Mouse (Mus musculus): ENCODE measurements around the gene Ptpa. TPM values are rescaled to one million over a fixed set of nuclear protein-coding genes. Genes with fewer than 3 reads are reported as not detected.

Gene Ptpa
- polyA plus RNA-seq, 1 experiment from 2014 or later = 184 TPM

DNA sequence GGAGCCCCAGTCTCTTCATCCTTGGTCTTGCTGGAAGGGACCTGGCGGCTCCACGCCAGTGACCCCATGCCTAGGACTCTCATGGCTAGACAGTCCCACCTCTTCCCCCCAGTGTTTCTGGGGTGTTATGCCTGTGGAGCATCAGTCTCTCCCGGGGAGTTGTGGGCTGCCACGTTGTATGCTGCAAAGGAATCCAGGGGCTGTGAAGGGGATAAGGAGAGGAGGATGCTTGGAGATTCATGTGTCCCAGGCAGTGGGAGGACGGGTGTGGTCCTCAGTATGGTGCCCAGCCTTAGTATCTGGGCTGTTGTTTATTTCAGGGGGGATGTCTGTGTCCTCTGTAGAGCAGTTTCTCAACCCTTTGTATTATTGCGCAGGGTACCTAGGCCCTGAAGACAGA, 53.2 kb downstream of the Ptpa start:
- Histone ChIP-seq H3K4me1 (ENCODE audit: insufficient read depth, low read length) (peaks cover 41% of the 10 kb centered on the region), H3K9me3 (ENCODE audit: low read length) (no peaks in the 10 kb centered on the region), H3K9ac (replicated peaks; ENCODE audit: low read length) (peak overlapping the region; percentile 46), H3K27me3 (ENCODE audit: insufficient read depth, low read length) (no peaks in the 10 kb centered on the region), H3K27ac (ENCODE audit: low read length) (no peak overlapping the region), H3K4me3 (ENCODE audit: low read length) (no peak overlapping the region), H3K4me2 (replicated peaks; ENCODE audit: low read depth, low read length) (peak overlapping the region; percentile 99), H3K36me3 (ENCODE audit: insufficient read depth, low read length) (no peaks in the 10 kb centered on the region)
- ATAC-seq (ENCODE audit: low FRiP score, low TSS enrichment) = no peak
- 60% methylated on average over 6 of the region's 6 CpGs for WGBS

DNA sequence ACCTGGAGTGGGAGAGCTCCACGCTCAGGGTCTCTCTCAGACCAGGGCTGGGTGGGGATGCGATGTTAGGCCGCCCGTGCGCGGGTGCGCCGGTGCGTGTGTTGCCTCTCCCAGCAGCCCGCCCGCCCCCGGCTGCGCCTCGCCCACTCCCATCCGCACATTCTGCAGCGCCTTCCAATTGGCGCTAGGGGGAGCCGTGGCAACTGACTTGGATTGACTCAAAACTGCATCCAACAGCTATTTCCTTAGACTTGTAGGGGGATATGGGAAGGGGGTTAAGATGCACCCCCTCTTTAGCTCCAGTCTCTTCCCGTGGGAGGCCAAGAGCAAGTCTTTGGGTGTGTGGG, 53.9 kb downstream of the Ptpa start:
- ATAC-seq (ENCODE audit: low FRiP score, low TSS enrichment) = no peak
- Histone ChIP-seq H3K36me3 (ENCODE audit: insufficient read depth, low read length) (no peaks in the 10 kb centered on the region), H3K27me3 (ENCODE audit: insufficient read depth, low read length) (no peaks in the 10 kb centered on the region), H3K27ac (ENCODE audit: low read length) (peak overlapping the region; percentile 100), H3K4me3 (ENCODE audit: low read length) (peak overlapping the region; percentile 98), H3K4me1 (ENCODE audit: insufficient read depth, low read length) (peaks cover 39% of the 10 kb centered on the region), H3K9ac (replicated peaks; ENCODE audit: low read length) (peak overlapping the region; percentile 88), H3K4me2 (replicated peaks; ENCODE audit: low read depth, low read length) (peak overlapping the region; percentile 99), H3K9me3 (ENCODE audit: low read length) (no peaks in the 10 kb centered on the region)
- WGBS = 0% methylated on average over 19 of the region's 19 CpGs

- no peaks in the 10 kb centered on the region for H3K36me3 ChIP-seq (ENCODE audit: insufficient read depth, low read length)
- peak overlapping the region; percentile 88 for H3K9ac ChIP-seq (replicated peaks; ENCODE audit: low read length)
- ATAC-seq (ENCODE audit: low FRiP score, low TSS enrichment) = peak; percentile 14; the same call in 1 of the 2 replicates
- H3K27ac ChIP-seq (ENCODE audit: low read length) = peak overlapping the region; percentile 100
- peak overlapping the region; percentile 98 for H3K4me3 ChIP-seq (ENCODE audit: low read length)
- no peaks in the 10 kb centered on the region for H3K9me3 ChIP-seq (ENCODE audit: low read length)
- peaks cover 44% of the 10 kb centered on the region for H3K4me1 ChIP-seq (ENCODE audit: insufficient read depth, low read length)
- H3K27me3 ChIP-seq (ENCODE audit: insufficient read depth, low read length) = no peaks in the 10 kb centered on the region; the same call in 1 of the 2 replicates
- under 1% methylated on average over 46 of the region's 46 CpGs for WGBS
- H3K4me2 ChIP-seq (replicated peaks; ENCODE audit: low read depth, low read length) = peak overlapping the region; percentile 99
Observed at GRCm38 (mm10) chr2:30470143-30470946, 54.5 kb downstream of the Ptpa start.

DNA sequence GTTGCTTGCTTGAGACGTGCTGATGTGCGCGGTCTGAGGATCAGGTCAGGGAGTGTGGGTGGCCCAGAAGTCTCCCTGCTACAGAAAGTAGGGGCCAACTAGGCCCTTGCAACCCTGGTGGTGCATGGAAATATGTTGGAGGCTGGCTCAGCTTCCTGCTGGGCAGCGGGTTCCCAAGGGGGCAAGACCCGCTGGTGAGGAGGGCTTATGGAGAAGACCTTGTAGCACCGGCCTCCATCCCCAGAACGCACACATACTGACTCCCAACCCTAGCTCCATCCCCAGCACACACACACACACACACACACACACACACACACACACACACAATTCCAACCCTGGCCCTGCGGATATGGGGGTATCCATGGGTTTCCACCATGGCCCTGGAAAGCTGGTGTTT, 55.2 kb downstream of the Ptpa start:
- Histone ChIP-seq H3K4me1 (ENCODE audit: insufficient read depth, low read length) (peaks cover 46% of the 10 kb centered on the region), H3K36me3 (ENCODE audit: insufficient read depth, low read length) (no peaks in the 10 kb centered on the region), H3K27ac (ENCODE audit: low read length) (peak overlapping the region; percentile 100), H3K9ac (replicated peaks; ENCODE audit: low read length) (peak overlapping the region; percentile 100), H3K9me3 (ENCODE audit: low read length) (no peaks in the 10 kb centered on the region), H3K4me2 (replicated peaks; ENCODE audit: low read depth, low read length) (peak overlapping the region; percentile 99), H3K4me3 (ENCODE audit: low read length) (peak overlapping the region; percentile 98), H3K27me3 (ENCODE audit: insufficient read depth, low read length) (no peaks in the 10 kb centered on the region; the same call in 1 of the 2 replicates)
- 11% methylated on average over 8 of the region's 8 CpGs for WGBS
- ATAC-seq (ENCODE audit: low FRiP score, low TSS enrichment) = no peak

DNA sequence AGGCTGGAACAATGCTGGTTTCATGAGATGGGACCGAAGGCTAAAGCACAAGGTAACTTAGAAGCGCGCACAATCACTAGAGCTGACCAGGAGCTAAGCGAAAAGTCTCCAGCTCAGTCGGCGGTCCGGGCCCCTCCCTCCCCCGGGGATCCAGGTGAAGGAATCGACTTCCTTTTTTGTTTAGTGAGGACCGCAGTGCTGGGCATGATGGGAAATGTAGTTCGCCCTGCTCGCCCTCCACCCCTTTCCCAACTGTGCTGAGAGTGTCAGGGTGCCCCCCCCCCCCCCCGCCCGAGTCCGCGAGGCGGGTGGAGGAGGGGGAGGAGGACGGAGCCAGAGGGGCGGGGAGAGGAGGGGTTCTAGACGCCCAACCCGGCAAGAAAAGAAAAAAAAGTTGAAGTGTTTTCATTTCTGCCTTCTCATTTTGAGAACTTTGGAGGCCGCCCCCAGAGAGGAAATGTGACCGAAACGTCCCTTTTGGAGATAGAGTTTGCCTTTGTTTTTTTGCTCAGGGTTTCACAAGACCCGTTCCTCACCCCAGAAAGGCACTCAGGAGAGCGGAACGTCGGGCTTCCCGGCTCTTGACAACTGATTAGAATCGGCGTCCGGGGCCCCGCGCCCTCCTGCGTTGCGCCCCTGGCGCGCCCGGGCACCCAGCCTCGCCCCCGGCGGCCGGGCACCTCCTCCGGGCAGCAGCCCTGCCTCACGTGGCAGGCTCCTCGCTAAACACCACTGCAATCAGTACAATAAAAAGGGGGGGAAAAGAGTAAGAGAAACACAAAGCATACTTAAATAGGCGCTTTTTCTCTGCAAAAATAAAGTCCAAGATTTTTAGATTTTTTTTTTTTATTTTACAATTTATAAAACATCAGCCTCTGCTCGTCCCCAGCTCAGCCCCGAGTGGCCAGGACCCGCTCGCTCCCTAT, 56.2 kb downstream of the Ptpa start:
- Histone ChIP-seq H3K36me3 (ENCODE audit: insufficient read depth, low read length) (no peaks in the 10 kb centered on the region), H3K4me1 (ENCODE audit: insufficient read depth, low read length) (peaks cover 39% of the 10 kb centered on the region), H3K9me3 (ENCODE audit: low read length) (no peaks in the 10 kb centered on the region), H3K27ac (ENCODE audit: low read length) (peak overlapping the region; percentile 100), H3K4me3 (ENCODE audit: low read length) (peak overlapping the region; percentile 98), H3K9ac (replicated peaks; ENCODE audit: low read length) (peak overlapping the region; percentile 100), H3K27me3 (ENCODE audit: insufficient read depth, low read length) (no peaks in the 10 kb centered on the region; the same call in 1 of the 2 replicates), H3K4me2 (replicated peaks; ENCODE audit: low read depth, low read length) (peak overlapping the region; percentile 99)
- ATAC-seq (ENCODE audit: low FRiP score, low TSS enrichment) = peak; percentile 40
- under 1% methylated on average over 44 of the region's 51 CpGs for WGBS

GRCm38 (mm10) chr2:30472731-30473351, 57.0 kb downstream of the Ptpa start:
- no peaks in the 10 kb centered on the region for H3K36me3 ChIP-seq (ENCODE audit: insufficient read depth, low read length)
- H3K9ac ChIP-seq (replicated peaks; ENCODE audit: low read length) = peak overlapping the region; percentile 100
- peak overlapping the region; percentile 100 for H3K27ac ChIP-seq (ENCODE audit: low read length)
- no peak for ATAC-seq (ENCODE audit: low FRiP score, low TSS enrichment)
- no peaks in the 10 kb centered on the region for H3K9me3 ChIP-seq (ENCODE audit: low read length)
- peak overlapping the region; percentile 99 for H3K4me2 ChIP-seq (replicated peaks; ENCODE audit: low read depth, low read length)
- peaks cover 38% of the 10 kb centered on the region for H3K4me1 ChIP-seq (ENCODE audit: insufficient read depth, low read length)
- WGBS = under 1% methylated on average over 60 of the region's 60 CpGs
- peak overlapping the region; percentile 98 for H3K4me3 ChIP-seq (ENCODE audit: low read length)
- H3K27me3 ChIP-seq (ENCODE audit: insufficient read depth, low read length) = no peaks in the 10 kb centered on the region; the same call in 1 of the 2 replicates

DNA sequence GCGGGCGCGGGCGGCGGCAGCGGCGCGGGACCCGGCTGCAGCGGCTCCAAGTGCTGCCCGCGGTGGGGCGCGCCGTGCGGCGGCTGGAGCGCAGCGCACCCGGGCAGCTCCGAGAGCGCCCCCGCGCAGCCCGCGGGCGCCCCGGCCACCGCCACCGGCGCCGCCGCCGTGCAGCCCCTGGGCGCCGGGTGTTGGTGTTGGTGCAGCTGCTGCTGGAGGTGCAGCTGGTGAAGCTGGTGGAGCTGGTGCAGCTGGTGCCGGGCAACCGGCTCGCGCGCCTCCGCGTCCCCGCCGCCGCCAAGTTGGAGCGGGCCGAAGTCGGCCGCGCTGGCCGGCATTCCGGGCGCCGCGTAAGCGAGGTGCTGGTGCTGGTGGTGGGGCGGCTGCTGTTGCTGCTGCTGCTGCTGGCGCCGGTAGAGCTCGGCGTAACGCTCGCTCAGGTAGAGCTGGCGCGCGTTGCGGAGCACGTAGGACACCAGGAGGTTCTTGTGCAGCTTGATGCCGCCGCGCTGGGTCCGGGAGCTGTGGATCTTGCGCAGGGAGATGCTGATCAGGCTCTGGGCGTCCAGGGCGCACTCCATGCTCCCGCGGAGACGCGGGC, 57.7 kb downstream of the Ptpa start:
- peaks cover 38% of the 10 kb centered on the region for H3K4me1 ChIP-seq (ENCODE audit: insufficient read depth, low read length)
- peak overlapping the region; percentile 99 for H3K4me2 ChIP-seq (replicated peaks; ENCODE audit: low read depth, low read length)
- peak overlapping the region; percentile 98 for H3K4me3 ChIP-seq (ENCODE audit: low read length)
- ATAC-seq (ENCODE audit: low FRiP score, low TSS enrichment) = peak; percentile 12
- peak overlapping the region; percentile 100 for H3K27ac ChIP-seq (ENCODE audit: low read length)
- WGBS = under 1% methylated on average over 59 of the region's 80 CpGs
- H3K27me3 ChIP-seq (ENCODE audit: insufficient read depth, low read length) = no peaks in the 10 kb centered on the region; the same call in 1 of the 2 replicates
- no peaks in the 10 kb centered on the region for H3K36me3 ChIP-seq (ENCODE audit: insufficient read depth, low read length)
- no peaks in the 10 kb centered on the region for H3K9me3 ChIP-seq (ENCODE audit: low read length)
- H3K9ac ChIP-seq (replicated peaks; ENCODE audit: low read length) = peak overlapping the region; percentile 100

- H3K4me2 ChIP-seq (replicated peaks; ENCODE audit: low read depth, low read length) = peak within 1 kb of the TSS; percentile 99
- 0% methylated on average over 37 of the region's 37 CpGs for whole genome bisulfite sequencing
- peak within 1 kb of the TSS; percentile 100 for H3K9ac ChIP-seq (replicated peaks; ENCODE audit: low read length)
- peak within 1 kb of the TSS; percentile 100 for H3K27ac ChIP-seq (ENCODE audit: low read length)
- H3K4me1 ChIP-seq (ENCODE audit: insufficient read depth, low read length) = peaks cover 33% of the 10 kb centered on the region
- no peaks in the 10 kb centered on the region; the same call in 1 of the 2 replicates for H3K27me3 ChIP-seq (ENCODE audit: insufficient read depth, low read length)
- no peaks in the 10 kb centered on the region for H3K36me3 ChIP-seq (ENCODE audit: insufficient read depth, low read length)
- H3K4me3 ChIP-seq (ENCODE audit: low read length) = peak within 1 kb of the TSS; percentile 98
- no peaks in the 10 kb centered on the region for H3K9me3 ChIP-seq (ENCODE audit: low read length)
- peak; percentile 91 for ATAC-seq (ENCODE audit: low FRiP score, low TSS enrichment)
Observed at GRCm38 (mm10) chr2:30474039-30474438, 58.2 kb downstream of the Ptpa start, which contains the start of gene Ier5l. TSS of gene Ier5l (minus strand) at chr2:30474219.

DNA sequence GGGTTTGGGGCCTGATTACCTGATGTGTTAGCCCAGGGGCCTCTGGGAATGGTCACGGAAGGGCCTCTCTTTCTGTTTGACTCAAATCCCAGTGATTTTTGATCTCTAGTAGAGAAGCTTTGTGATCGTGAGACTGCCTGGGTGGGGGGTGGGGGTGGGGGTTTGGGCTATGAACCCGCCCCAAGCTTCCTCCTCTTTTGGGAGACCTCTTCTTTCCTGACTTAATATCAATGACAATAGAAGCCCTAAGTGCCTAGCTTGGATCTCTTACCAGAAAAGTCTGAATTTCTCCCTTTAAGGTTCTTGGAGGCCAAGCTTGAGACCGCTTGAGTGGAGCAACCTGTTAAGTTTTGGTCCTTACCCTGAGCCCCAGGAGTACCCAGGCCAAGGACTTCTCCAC, 58.9 kb downstream of the Ptpa start:
- Histone ChIP-seq H3K27ac (ENCODE audit: low read length) (0 out of 2 replicates have a peak overlapping the region, but pooled peaks have one; percentile 58), H3K4me2 (replicated peaks; ENCODE audit: low read depth, low read length) (peak overlapping the region; percentile 99), H3K4me1 (ENCODE audit: insufficient read depth, low read length) (peaks cover 30% of the 10 kb centered on the region), H3K9ac (replicated peaks; ENCODE audit: low read length) (peak overlapping the region; percentile 70), H3K9me3 (ENCODE audit: low read length) (no peaks in the 10 kb centered on the region), H3K27me3 (ENCODE audit: insufficient read depth, low read length) (no peaks in the 10 kb centered on the region; the same call in 1 of the 2 replicates), H3K4me3 (ENCODE audit: low read length) (peak overlapping the region; percentile 98), H3K36me3 (ENCODE audit: insufficient read depth, low read length) (no peaks in the 10 kb centered on the region)
- WGBS = 36% methylated on average over 4 of the region's 4 CpGs
- no peak for ATAC-seq (ENCODE audit: low FRiP score, low TSS enrichment)

Data from kidney, embryonic 16.5 days (tissue).